Mouse (Mus musculus) heart, adult 9 months (tissue): ENCODE data around the gene Nnmt.
A peak's percentile ranks its signal among the peaks of the same experiment; 100 is the strongest.

Experiments used
- DNase-seq, 2 experiments: peaks; one replicate each; pipeline ENCODE4 v3.0.0; 2022; ENCODE audit warnings: low spot score in 2 of 2

The Nnmt gene

DNA sequence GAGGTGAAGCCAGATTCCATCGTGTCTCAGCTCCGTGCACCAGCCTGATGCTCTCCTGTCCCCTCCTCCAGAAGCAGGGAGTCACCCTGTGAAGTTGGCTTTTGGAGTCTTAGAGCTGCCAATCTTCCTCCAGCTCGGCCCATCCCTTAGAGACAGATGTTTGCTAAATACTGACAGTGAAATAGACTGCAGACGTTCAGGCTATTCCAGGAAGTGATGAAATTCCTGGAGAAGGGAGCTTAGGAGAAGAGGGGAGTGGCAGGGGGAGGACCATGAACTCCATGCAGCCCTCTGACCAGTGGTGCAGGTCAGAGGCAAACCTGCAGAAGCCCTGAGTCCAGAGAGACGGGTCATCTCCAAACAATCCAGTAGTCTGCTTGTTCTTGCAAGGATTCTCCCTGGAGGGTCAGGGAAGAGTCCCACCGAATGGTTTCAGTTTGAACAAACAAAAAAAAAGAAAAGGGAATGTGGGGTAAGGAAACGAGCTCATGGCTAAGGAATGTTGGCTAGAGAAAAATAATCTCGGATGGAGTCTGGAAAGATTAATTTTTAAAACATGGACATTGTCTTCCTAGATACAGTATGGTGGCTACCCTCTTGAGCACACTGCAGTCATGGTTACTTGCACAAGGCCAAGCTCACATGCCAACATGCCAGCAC lies at the start of gene Nnmt:
Nnmt (minus strand) TSS at position 215 of the 660 bp plus-strand sequence.
- peak; percentile 73 to 77 for DNase-seq

DNA sequence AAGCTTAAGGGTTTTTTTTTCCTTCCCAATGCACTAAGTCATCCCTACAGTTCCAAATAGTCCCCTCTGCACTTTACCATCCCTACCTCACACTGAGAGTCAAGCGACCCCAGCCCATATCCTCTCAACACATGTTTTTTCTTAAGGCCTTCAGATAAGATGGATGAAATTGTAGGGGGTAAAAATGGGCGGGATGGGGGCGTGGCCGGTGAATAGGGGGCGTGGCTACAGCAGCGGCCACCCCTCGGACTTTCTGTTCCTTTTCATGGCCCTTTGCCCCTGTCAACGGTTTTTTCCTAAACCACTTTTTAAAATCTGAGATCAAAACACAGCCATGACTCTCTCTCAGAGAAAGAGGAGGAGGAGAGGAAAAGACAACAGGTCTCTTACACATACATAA lies 49.8 kb upstream of the Nnmt start:
- DNase-seq = no peak

DNA sequence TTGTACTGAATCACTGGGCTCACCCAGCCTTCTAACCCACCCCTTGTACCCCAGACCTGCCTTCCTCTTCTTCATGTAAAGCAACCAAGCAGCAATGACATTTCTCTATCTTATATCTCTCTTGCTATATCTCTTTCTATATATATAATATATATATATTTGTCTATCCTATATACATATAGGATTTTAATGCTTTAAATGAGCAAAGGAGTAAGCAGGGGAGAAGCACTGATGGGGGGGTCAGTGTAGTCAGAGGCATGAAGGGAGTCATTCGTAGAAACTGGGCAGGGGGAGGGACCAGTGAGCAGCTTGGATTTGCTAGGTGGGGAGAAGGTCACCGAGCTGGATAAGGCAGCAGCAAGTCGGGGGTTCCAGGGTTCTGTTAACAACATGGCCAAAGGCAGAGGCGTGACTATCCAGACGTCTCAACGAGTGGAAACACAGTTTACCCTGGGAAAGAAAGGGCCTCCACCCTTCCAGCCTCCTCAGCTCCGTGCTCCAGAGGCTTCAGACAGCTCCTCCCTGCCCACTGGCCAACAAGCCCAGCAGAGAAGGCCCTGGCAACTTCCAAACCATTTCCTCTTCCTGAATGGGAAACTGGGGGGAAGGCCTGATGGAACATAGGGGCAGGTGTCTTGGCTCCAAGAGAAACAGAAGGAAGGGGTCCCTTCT lies 48.6 kb upstream of the Nnmt start:
- no peak for DNase-seq

DNA sequence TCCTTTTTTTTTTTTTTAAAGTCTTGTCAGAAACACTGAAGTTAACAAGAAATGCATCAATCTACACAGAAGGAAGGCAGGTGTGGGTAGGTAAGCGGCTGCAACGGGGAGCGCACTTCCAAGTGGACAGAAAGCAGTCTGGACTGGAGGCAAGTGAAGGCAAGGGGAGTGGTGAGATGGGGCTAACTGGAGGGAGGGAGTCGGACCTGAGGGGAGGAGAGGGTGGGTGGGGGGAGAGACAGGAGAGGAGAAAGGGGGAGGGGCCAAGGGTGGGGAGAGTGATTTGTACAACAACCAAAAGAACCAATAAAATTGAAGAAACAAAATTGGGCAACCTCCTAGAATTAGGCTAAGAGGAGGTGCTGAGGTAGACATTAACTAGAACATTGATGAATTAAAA lies 47.1 kb upstream of the Nnmt start:
- no peak for DNase-seq

DNA sequence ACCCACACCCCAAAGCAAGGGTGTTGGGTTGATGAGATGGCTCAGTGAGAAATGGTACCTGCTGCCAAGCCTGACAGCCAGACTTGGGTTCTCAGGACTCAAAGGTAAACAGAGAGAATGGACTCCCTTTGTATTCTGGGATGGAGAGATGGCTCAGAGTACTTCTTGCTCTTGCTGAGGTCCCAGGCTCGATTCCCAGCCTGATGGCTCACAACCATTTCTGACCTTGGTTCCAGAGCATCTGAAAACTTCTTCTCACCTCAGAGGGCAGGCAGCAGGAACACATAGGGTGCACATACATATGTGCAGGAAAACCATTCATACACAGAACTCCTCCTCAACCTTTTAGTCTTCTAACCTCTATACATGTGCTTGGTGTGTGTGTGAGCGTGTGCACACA lies 45.9 kb upstream of the Nnmt start:
- DNase-seq = no peak

DNA sequence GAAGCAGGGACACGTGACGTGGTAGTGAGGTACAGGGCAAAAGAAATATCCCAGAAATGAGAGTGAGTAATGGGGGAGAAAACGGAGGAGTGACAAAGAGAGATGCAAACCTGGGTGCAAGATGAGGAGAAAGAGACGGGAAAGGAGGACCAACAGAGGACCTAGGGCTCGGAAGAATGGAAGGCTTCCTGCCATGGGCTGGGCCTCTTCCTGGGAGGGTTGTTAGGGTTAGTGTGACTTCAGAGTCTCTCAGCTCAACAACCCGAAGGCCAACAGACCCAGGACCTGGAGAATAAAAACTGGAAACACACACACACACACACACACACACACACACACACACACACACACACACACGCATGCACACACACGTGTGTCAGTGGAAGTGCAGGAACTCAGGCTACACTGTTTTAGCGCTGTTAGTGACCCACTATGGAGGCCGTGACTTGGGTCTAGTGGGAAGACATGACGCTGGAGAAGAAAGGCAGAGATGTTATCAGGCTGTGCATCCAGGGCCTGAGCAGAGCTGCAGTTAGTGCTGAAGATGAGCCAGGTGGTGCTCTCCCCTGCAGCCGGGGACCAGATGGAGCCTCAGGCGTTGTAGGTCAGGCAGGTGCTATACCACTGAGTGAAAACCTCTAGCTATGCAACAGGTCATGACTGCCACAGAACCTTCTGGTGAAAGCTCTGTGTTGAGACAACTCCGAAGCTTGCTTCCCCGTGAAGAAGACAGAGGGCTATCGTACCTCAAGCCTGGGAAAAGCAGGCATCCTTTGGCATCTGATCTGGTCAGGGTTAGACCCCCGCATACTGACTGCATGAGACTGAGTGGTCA lies 45.1 kb upstream of the Nnmt start:
- DNase-seq = no peak

DNA sequence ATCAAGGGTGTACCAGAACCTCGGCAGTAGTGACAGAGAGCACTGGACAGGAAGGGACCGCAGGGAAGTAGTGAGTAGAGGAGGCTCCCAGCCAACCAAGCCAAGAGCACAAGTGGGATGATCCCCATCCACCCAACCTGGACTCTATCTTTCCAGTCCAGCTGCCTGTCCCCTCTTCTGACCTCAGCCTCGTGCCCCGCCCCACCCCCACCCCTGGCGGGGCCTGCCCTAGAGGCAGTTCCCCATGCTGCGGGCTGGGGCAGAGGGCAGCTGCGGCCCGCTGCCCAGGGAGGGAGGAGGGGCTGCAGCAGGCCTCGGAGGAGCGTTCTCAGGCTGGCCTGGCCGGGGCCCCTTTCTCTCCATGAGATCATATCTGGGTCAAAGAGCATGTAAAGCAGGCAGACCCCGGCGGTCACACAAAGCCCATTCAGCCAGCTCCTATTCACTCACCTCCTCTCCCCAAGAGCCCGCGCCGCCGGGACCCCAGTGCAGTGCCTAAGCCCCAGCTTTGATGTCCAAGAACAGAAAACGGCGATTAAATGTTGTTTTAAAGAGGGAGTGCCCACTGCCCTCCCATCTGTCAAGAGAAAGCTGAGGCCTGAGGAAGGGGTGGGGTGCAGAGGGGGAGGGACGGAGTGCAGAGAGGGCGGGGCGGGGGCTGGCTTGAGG lies 44.3 kb upstream of the Nnmt start:
- peak; percentile 72 to 79 for DNase-seq

DNA sequence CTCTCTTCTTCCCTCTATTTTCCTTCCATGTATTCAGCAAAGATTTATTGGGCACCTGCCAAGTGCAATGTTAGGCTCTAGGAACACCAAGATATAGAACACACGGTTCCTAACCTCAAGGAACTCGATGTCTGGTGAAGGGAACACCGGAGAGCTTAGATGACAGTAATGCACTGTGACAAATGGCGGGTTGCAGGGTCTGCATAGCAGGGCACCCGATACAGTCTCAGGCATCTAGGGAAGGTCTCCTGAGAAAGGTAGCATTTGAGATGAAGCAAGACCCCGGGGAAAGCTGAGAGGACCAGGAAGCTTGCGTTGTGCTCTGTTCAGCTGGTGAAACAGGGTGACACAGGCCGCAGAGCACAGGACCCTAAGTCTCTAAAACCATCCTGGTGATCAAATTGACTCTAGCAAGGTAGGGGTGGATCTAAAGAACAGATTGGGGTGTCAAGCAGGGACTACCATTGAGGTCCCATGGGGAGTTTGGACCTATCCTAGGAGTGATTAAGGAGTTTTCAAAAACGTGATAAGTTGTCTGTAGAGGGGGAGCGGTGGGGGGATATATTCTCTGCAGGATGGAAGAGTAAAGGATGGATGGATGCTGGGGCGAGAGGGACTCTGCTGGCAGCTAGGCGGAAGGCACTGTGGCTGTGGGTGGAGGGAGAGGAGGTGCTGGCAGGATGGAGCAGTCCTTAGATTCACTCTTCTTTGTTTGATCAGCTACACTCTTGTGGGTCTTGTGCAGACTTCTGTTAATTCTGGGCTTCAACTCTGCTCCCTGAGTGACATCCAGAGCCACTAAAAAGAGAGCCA lies 43.5 kb upstream of the Nnmt start:
- DNase-seq = no peak

DNA sequence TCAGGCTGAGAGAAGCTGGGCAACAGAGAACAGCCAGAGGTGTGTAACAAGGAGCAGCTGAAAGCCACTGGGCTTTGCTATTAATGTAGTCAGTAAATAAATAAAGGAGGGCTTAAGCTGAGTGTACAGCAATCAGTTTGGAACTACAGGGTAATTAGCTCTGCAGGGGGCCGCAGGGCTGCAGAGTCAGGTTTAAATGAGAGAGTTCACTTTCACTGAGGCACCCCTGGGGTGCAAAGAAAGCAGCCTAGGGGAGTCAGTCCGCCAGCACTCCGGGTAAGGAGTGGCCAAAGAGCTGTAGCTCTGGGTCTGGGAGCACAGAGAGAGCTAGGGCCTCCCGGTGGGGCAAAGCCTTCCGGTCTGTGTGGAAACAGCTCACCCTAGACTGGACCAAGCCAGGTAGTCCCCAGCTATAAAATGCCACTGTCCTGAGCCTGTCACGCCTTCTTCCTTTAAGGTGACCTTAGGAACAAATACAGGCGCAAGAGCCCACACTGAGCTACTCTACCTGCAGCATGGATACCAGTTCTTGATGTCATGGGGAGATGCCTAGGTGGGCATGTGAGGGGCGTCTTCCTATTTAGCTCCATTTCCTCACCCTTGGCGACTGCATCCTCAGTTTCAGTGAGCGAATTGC lies 42.8 kb upstream of the Nnmt start:
- no peak for DNase-seq

DNA sequence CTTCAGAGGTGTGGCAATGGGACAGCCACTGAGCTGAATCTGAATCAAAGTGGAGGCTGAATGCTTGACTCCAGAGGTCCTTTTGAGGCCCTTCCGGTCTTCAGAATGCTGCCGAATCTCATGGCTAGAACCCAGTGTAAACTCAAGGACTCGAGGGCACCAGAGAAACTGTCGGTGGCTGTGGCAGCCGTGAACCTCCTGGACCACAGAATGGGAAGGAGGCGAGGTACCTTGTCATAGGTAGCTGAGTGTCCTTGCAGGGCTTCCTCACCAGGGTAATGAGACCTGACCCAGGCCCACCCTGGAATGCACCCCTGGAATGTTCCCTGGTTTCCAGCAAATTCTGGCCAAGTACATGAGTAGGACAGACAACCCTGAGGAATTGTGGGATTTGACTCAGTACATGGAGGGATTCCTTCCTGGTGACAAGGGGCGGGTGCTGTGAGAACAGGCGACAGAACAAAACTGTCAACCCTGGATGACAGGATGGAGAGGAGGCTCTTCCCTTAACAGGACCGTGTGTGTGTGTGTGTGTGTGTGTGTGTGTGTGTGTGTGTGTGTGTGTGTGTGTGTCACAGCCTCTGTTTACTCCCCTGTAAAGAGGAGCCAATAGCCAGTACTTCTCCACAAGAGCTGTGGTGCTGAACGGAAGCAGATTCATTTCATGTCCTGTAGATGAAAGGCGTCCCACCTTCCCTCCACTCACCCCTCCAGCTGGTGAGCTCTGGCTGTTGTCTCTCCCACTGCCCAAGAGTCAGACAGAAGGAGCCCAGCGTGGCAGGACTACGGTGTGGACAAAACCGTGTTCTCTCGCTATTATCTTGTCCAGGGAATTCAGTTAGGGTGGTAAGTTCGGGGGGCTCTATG lies 42.1 kb upstream of the Nnmt start:
- DNase-seq = peak; percentile 33 to 50

DNA sequence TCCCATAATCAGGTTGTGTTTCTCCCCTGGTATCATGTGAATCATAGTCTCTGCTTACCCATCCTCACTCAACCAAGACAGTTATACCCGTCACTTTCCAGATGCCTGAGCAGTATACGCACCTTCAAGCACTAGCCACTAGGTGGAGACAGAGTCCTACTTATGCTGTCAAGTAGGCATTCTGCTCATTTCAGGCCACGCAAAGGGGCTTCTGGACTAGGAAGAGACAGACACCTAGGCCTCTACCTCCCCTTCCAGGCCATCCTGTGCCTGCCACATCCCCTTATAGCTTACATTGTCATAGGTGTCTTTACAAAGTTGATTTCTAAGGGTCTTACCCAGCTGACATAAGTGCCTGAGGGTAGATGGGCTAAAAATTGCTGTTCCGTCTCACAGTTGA lies 41.3 kb upstream of the Nnmt start:
- peak; percentile 68 to 81 for DNase-seq

DNA sequence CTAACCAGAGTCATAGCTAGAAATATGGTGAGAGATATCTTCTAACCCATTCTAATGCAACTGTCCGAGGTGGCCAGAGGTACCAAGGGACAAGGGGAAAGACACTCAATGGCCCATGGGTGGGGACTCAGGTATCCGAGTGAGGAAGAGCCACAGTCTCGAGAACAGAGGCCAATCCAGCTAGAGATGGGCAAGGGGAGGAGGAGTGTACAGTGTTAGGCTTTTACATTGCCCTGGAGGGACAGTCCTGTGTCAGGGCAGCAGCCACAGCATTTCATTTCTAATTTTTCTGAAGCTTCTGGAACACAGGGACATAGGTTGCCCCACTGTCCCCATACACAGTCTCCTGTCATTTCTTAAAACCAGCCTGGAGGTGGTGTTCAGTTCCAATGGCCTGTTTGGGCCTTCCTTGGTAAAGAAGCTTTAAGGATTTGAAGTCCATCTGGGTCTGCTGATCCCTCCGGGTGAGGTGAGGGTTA lies 40.7 kb upstream of the Nnmt start:
- no peak for DNase-seq

DNA sequence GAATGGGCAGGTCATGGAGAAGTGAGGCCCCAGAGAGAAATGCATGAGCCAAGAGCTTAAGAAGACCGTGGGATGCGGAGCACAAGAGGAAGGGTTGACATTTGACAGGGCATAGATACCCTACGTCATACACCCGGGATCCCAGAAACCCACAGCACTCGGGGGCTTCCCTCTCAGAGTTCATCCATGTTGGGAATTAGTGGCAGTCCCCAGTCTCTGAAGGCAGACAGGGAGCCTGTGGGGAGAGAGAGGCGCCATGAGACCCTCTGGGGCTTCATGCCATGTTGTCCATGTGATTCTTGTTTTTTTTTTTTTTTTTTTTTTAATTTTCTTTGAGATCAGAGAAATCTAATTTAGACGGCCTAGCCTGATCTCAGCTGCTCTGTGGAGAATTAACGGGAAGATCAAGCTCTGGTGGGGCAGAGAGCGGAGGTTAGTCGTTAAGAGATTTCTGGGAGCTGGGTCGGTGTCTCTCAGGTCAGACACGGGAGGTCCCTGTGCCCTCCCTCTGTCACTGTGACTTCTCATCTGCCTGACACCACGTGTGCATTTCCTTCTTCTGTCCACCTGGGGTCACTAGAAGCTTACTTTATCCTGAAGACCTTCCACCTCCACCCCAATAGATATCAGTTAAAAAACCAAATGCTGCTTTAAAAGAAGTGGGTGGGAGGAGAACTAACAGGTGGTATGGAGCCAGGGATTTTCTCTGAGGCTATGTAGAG lies 40.1 kb upstream of the Nnmt start:
- DNase-seq = peak; percentile 41 to 59

DNA sequence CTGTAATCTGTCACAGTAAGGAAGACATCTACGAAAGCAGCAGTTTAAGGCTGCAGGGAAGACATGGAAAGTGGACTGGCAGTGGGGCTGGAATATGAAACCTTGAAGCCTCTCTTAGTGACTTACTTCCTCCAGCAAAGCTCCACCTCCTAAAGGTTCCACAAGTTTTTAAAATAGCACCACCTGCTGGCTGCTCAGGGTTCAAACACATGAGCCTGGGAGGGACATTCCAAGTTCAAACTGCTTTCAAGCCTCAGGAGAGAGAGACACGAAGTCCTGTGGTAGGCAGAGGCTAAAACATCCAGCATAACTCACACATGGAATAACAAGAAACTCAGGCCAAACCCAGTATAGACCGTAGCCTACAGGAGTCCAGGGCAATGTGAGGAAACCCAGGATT lies 39.4 kb upstream of the Nnmt start:
- no peak for DNase-seq

DNA sequence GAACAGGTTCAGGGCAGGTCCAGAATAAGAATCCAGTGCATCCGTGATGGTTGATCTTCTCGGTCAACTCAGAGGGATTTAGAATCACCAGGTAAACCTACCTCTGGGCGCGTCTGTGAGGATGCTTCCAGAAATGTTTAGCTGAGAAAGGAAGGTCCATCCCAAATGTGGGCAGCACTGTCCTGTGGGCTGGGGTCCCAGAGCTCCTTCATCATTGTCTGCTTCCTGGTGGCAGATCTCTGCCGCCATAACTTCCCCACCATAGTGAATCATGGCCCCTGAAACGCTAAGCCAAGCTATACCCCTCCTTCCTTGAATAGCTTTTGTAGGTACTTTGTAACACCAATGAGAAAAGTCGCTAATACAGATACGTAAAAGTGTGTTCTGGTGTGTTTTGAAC lies 36.7 kb upstream of the Nnmt start:
- DNase-seq = no peak

DNA sequence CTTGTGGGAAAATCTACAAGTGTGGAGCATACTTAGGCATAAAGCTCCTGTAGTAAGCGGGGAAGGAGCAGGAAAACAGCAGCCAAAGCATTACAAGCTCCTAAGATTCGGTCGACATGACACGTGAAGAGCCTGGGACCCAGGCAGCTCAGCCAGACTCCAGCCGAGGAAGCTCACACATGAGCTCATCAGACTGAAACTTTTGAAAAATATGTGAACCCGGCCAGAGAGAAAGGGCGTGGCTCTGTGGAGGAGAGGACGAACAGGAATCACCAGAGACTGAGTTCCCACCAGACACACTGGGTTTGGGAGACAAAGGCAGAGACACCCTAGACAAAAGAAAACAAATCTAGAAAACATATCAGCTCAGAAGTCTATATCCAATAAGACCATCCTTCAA lies 35.9 kb upstream of the Nnmt start:
- no peak for DNase-seq

DNA sequence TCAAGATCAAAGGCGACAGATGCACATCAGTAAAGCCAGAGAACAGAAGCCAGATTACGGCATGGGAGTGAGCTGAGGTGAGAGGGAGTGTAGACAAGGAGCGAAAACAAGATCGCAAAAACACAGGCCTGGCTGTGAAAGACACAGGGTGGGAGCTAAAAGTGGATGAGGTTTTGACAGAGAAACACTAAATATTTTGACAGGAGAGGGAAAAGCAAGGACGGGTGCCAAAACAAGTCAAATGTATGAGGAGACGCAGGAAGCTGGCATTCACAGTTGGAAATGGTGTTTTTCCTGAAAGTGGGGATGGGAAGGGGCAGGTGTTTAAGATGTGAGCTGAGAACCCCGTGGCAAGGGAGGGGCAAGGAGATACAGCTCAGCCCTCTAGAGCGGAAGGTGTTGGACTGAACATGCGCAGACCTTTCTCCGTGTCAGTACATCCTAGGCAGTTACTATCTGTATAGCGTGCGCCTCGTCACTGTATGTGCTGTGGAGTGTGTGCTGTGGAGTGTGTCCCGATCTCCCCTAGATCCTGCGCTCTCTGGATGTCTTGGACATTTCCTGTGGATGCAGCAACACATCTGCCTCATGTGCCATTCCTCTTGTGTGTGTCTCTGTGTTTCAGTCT lies 33.3 kb upstream of the Nnmt start:
- DNase-seq = no peak

DNA sequence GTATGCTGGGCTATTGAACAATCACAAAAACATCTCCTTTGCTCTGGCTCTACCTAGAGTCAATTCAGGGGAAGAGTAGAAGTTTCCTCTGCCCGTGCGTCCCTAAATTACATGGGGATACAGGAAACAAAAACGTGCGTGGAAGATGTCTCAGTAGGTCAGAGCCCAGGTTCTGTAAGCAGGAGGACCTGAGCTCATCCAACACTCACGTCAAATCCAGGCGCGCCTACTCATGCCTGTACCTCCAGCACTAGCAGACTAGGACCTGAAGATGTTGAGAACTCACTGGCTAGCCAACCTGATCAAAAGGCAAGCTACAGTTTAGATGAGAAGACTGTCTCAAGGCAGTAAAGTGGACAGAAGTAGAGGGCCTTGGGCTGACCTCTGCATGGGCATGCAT lies 32.2 kb upstream of the Nnmt start:
- no peak for DNase-seq
